Mouse (Mus musculus) stomach, adult 2 months (tissue): ENCODE data around the gene Rsbn1l. TPM values are rescaled to one million over a fixed set of nuclear protein-coding genes. Genes with fewer than 3 reads are reported as not detected.

Experiments used
- polyA plus RNA-seq: library from polyadenylated mRNA; depleted of rRNA; stranded (reverse); fragments of >200 nt; gene quantifications from 2 replicates; pipeline ENCODE4 v1.2.3, GENCODE M21; 2012; rRNA removed

The Rsbn1l gene
- polyA plus RNA-seq, result 1.3 and 1.7 TPM in 2 replicates

DNA sequence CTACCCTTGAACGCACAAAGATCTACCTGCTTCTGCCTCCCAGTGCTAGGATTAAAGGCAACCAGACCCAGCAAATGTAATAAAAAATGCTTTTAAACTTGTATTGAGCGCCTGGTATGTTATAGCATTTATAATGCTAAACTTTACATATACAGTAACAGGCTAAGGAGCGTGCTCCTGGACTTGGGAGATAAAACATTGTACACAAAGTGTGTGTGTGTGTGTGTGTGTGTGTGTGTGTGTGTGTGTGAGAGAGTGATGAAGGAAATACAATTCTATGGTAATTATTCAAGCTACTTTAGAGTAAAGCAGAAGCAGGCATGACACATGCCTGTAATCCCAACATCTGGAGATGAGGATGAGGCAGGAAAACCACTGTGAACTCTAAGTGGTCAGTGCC lies at the start of gene Rsbn1l:
Gene Rsbn1l, minus strand, starts transcription at position 101 of the 400 bp plus-strand sequence.

DNA sequence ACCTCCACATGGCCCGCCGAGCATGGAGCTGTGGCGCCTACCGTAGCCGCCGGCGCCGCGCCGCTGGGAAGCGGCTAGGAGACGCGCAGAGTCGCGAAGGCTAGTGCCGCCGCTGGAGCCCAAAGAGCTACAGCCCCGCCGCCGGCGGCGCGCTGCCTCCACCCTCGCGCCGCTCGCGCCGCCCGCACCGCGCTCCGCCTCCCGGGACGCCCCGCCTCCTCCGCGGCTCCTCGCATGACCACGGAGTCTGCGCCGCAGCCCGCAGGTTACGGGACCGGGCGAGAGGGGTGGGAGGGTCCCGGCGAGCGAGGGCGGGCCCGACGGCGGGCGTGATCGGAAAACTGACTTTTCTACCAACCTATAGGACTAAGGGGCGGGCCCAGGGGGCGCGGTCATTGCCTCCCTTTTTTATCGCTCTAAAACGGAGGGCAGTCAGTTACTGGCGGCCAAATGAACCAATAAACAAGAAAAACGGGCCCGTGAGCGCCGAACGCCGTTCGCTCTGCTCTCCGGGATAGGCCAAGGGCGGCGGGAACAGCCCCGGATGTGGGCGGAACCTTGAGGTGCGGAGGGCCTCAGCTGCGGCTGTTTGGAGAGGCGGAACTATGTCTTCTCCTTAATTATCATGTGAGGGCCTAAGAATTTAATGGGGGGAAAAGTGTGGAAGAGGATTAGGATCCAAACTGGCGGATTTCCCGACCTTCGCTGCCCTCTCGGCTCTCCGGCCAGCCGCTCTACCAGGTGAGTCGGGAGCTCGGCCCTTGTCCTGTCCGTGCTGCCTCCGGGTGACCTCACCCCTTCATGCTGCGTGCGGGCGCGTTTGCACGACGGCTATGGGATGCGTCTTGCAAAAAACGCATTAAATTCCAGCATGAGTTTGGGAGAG lies 74.0 kb downstream of the Rsbn1l start, which contains the start of the genes Phtf2 and Tmem60:
Gene Phtf2, minus strand, starts transcription at position 210 of the 886 bp plus-strand sequence.
Gene Tmem60, plus strand, starts transcription at position 277 of the 886 bp plus-strand sequence.

Other genes starting within 250 kb of the Rsbn1l start
- gene Phtf2, start 74.3 kb downstream of the Rsbn1l start, polyA plus RNA-seq, result 0.36 and 0.52 TPM in 2 replicates
- gene Tmem60, start 74.2 kb downstream of the Rsbn1l start, polyA plus RNA-seq, result 1.0 and 1.5 TPM in 2 replicates
- gene Ptpn12, start 99.5 kb upstream of the Rsbn1l start, polyA plus RNA-seq, result 5.8 and 7.8 TPM in 2 replicates
- 0.23 and 0.32 TPM in 2 replicates for gene Gsap, start 229.9 kb upstream of the Rsbn1l start, polyA plus RNA-seq